Mouse (Mus musculus): ENCODE data around the gene Trpc7. TPM values are rescaled to one million over a fixed set of nuclear protein-coding genes. Genes with fewer than 3 reads are reported as not detected.
A peak's percentile ranks its signal among the peaks of the same experiment; 100 is the strongest.

Gene Trpc7
- polyA plus RNA-seq, 1 experiment from 2014 or later, result 0.20 TPM

DNA sequence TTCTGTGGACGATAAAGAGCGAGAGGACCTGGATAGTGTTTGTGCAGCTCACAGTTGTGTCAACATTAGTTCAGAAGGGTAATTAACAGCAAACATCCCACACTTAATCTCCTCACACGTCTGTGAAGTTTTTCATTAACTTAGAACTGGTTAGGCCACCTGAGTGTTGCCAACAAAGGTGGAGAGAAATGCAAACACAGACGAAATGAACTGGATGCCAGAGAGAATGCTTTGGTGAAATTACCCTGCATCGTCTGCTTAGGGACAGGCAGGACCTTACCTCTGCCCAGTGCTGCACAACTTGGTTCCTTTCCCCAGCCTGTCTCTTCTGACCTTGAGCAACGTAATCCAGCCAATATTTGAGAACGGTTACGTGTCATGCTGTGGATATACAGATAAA, 148.2 kb downstream of the Trpc7 start:
- 16% methylated on average over 8 of the region's 8 CpGs for WGBS
- Histone ChIP-seq H3K9ac (ENCODE audit: low read depth, low read length) (no peak overlapping the region), H3K4me3 (ENCODE audit: low read depth, low read length) (no peak overlapping the region), H3K36me3 (ENCODE audit: control insufficient read depth, insufficient read depth) (peaks cover 4% of the 10 kb centered on the region; the same call in 1 of the 2 replicates), H3K27me3 (replicated peaks; ENCODE audit: control insufficient read depth, insufficient read depth, low read length) (peaks cover 19% of the 10 kb centered on the region), H3K4me2 (replicated peaks; ENCODE audit: low read depth) (peak overlapping the region; percentile 43), H3K27ac (ENCODE audit: low read depth, low read length) (no peak overlapping the region), H3K4me1 (replicated peaks; ENCODE audit: control insufficient read depth, insufficient read depth, low read length) (no peaks in the 10 kb centered on the region), H3K9me3 (ENCODE audit: control insufficient read depth) (no peaks in the 10 kb centered on the region)
- no peak for TF ChIP-seq CTCF (IDR thresholded peaks at IDR 0.05; ENCODE audit: low read depth)
- peak; percentile 58 for ATAC-seq

DNA sequence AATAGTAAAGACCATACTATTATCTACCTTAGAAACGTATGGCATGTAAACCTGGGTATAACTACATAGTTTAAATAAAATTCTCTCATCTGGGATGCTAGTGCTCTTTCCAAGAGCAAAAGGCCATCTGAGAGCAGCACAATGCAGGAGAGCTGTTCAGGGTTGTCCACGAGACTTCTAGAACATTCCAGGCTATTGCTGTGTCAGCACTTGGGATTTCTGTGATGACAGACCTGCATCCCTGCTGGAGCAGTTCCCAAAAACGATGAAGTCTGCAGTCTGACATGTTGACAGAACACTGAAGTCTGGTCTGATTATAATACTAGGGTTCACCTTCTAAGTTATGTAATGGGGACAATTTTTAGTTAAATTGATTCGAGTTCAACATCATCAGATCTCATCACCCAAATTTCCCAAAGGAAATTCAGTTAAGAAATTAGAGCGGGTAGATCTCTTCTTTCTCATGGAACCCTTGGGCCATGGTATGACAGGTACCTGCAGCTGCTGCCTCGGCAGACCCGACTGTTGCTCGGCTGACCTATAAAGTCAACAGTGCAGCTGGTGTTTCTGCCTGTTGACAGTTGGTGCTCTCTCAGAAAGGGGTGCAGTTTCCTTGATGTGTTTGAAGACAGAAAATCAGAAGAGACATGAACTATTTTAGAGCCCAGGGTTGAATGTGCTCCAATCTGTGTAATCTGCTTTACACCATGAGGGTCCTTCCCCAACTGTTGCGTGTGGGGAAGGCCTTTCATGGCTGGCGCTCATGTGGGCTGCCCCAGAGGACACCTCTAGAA, 148.9 kb downstream of the Trpc7 start:
- Histone ChIP-seq H3K9me3 (ENCODE audit: control insufficient read depth) (no peaks in the 10 kb centered on the region), H3K4me2 (replicated peaks; ENCODE audit: low read depth) (peak overlapping the region; percentile 43; the same call in 1 of the 2 replicates), H3K36me3 (ENCODE audit: control insufficient read depth, insufficient read depth) (peaks cover 4% of the 10 kb centered on the region; the same call in 1 of the 2 replicates), H3K27ac (ENCODE audit: low read depth, low read length) (no peak overlapping the region), H3K27me3 (replicated peaks; ENCODE audit: control insufficient read depth, insufficient read depth, low read length) (peaks cover 13% of the 10 kb centered on the region; the same call in 1 of the 2 replicates), H3K4me1 (replicated peaks; ENCODE audit: control insufficient read depth, insufficient read depth, low read length) (no peaks in the 10 kb centered on the region), H3K4me3 (ENCODE audit: low read depth, low read length) (no peak overlapping the region), H3K9ac (ENCODE audit: low read depth, low read length) (no peak overlapping the region)
- TF ChIP-seq CTCF (IDR thresholded peaks at IDR 0.05; ENCODE audit: low read depth), result no peak
- peak; percentile 53; the same call in 1 of the 2 replicates for ATAC-seq
- 40% methylated on average over 10 of the region's 10 CpGs for WGBS

DNA sequence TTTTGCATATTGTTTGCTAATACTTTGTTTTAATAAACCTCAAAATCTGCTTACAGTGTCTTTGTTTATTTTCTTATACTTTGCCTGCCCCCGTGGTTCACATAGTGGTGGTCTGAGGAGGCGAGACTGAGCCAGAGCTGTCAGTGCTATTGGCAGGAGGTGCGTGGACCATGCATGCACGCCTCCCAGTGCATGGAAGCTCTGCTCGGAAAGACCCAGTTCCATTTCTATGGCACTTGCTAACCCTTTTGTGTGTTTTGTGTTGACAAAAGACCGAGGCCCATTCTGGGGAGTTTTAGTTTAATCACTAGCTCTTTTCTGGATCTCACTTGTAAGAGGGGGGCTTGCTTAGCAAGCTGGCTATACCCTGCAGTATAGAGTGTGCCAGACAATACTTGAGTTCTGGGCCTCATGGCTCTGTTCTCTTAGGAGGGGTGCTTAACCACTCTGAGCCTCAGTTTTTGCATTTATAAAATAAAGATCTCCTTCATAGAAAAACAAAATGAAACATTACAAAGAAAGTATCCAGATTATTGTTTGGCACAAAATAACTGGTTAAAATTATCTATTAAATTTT, 153.4 kb downstream of the Trpc7 start:
- Histone ChIP-seq H3K36me3 (ENCODE audit: control insufficient read depth, insufficient read depth) (peaks cover 30% of the 10 kb centered on the region), H3K27me3 (replicated peaks; ENCODE audit: control insufficient read depth, insufficient read depth, low read length) (no peaks in the 10 kb centered on the region), H3K4me2 (replicated peaks; ENCODE audit: low read depth) (no peak overlapping the region), H3K9ac (ENCODE audit: low read depth, low read length) (no peak overlapping the region), H3K9me3 (ENCODE audit: control insufficient read depth) (no peaks in the 10 kb centered on the region), H3K4me3 (ENCODE audit: low read depth, low read length) (no peak overlapping the region), H3K27ac (ENCODE audit: low read depth, low read length) (no peak overlapping the region), H3K4me1 (replicated peaks; ENCODE audit: control insufficient read depth, insufficient read depth, low read length) (no peaks in the 10 kb centered on the region)
- WGBS, result 82% methylated on average over 6 of the region's 6 CpGs
- TF ChIP-seq CTCF (IDR thresholded peaks at IDR 0.05; ENCODE audit: low read depth), result no peak
- ATAC-seq, result no peak

DNA sequence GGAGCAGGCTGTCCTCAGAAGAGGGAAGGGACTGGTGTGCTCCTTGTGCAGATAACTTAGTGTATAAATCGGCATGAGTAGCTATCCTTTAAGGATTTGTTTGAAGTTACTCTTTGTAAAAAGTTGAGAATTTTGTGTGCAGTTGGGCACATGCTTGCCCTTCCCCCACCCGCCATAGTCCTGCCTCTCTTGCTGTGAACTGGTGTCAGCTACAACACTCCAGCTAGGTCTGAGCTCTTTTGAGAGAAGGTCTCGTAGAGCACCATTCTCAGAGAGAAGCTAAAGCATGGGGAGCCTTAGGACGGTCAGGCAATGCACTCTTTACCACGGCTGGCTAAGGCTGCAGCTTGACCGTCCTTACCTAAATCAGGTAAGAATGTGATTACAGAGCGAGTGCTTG, 154.1 kb downstream of the Trpc7 start:
- no peak for TF ChIP-seq CTCF (IDR thresholded peaks at IDR 0.05; ENCODE audit: low read depth)
- no peaks in the 10 kb centered on the region for H3K9me3 ChIP-seq (ENCODE audit: control insufficient read depth)
- no peak overlapping the region for H3K4me2 ChIP-seq (replicated peaks; ENCODE audit: low read depth)
- H3K4me1 ChIP-seq (replicated peaks; ENCODE audit: control insufficient read depth, insufficient read depth, low read length), result no peaks in the 10 kb centered on the region
- H3K9ac ChIP-seq (ENCODE audit: low read depth, low read length), result no peak overlapping the region
- 88% methylated on average over 7 of the region's 7 CpGs for WGBS
- ATAC-seq, result no peak
- H3K4me3 ChIP-seq (ENCODE audit: low read depth, low read length), result no peak overlapping the region
- H3K27ac ChIP-seq (ENCODE audit: low read depth, low read length), result no peak overlapping the region
- no peaks in the 10 kb centered on the region for H3K27me3 ChIP-seq (replicated peaks; ENCODE audit: control insufficient read depth, insufficient read depth, low read length)
- H3K36me3 ChIP-seq (ENCODE audit: control insufficient read depth, insufficient read depth), result peaks cover 30% of the 10 kb centered on the region

DNA sequence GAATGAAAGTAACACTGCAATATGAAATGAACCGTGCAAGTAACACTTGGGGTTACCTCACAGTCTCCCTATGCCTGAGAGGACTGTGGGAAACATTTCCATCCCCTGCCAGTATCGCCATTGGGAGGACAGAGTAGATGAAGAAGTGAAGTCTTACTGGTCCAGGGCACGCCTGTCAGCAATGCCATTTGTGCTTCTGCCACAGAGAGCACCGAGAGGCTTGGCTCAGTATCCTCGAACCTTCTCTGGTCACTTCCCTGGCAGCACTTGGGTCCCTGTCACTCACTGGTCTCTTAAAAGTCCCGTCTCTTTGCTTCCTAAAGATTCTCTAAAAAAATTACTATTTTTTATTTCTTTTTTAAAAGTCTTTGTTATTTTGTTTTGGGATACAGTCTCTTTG, 155.3 kb downstream of the Trpc7 start:
- no peak for ATAC-seq
- no peak overlapping the region for H3K27ac ChIP-seq (ENCODE audit: low read depth, low read length)
- no peaks in the 10 kb centered on the region for H3K27me3 ChIP-seq (replicated peaks; ENCODE audit: control insufficient read depth, insufficient read depth, low read length)
- 94% methylated on average over 6 of the region's 6 CpGs for WGBS
- peaks cover 37% of the 10 kb centered on the region for H3K36me3 ChIP-seq (ENCODE audit: control insufficient read depth, insufficient read depth)
- H3K9ac ChIP-seq (ENCODE audit: low read depth, low read length), result no peak overlapping the region
- no peak overlapping the region for H3K4me2 ChIP-seq (replicated peaks; ENCODE audit: low read depth)
- no peak overlapping the region for H3K4me3 ChIP-seq (ENCODE audit: low read depth, low read length)
- H3K4me1 ChIP-seq (replicated peaks; ENCODE audit: control insufficient read depth, insufficient read depth, low read length), result no peaks in the 10 kb centered on the region
- TF ChIP-seq CTCF (IDR thresholded peaks at IDR 0.05; ENCODE audit: low read depth), result no peak
- H3K9me3 ChIP-seq (ENCODE audit: control insufficient read depth), result no peaks in the 10 kb centered on the region

DNA sequence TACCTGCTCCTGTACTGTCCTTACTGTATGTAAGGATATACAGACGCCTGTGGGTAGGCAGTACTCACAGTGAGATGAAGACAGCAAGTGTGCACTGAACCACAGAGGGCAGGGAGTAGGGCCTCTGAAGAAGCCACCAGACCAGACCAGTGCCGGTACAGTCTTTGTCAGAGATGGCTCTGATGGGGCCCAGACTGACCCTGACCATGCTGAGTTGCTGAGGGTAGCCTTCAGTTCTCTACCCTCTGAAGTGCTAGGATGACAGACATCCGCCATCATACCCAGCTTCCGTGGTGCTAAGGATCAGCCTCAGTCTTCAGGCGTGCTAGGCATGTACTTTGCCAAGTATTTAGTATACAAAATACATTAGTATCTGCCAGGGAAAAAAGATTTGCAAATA, 156.2 kb downstream of the Trpc7 start:
- Histone ChIP-seq H3K9me3 (ENCODE audit: control insufficient read depth) (no peaks in the 10 kb centered on the region), H3K27me3 (replicated peaks; ENCODE audit: control insufficient read depth, insufficient read depth, low read length) (no peaks in the 10 kb centered on the region), H3K27ac (ENCODE audit: low read depth, low read length) (no peak overlapping the region), H3K4me2 (replicated peaks; ENCODE audit: low read depth) (no peak overlapping the region), H3K4me1 (replicated peaks; ENCODE audit: control insufficient read depth, insufficient read depth, low read length) (no peaks in the 10 kb centered on the region), H3K4me3 (ENCODE audit: low read depth, low read length) (no peak overlapping the region), H3K9ac (ENCODE audit: low read depth, low read length) (no peak overlapping the region), H3K36me3 (ENCODE audit: control insufficient read depth, insufficient read depth) (peaks cover 37% of the 10 kb centered on the region)
- no peak for ATAC-seq
- 96% methylated on average over 5 of the region's 5 CpGs for WGBS
- TF ChIP-seq CTCF (IDR thresholded peaks at IDR 0.05; ENCODE audit: low read depth), result no peak

Data from intestine, postnatal 0 days (tissue).